Mouse (Mus musculus) cerebellum, adult 11 months (tissue): Measurements from ENCODE around the gene Avp.

Experiments
- DNase-seq: peaks from one replicate; pipeline ENCODE4 v3.0.0; 2022

Avp gene

GRCm38 (mm10) chr2:130569926-130570325 is 12.4 kb downstream of the Avp start:
- no peak for DNase-seq

GRCm38 (mm10) chr2:130568921-130569320 is 13.4 kb downstream of the Avp start:
- DNase-seq, result no peak

GRCm38 (mm10) chr2:130564983-130565382 is 17.4 kb downstream of the Avp start:
- no peak for DNase-seq

- DNase-seq, result no peak
Measured at GRCm38 (mm10) chr2:130564063-130564462, 18.3 kb downstream of the Avp start.

- peak; percentile 91 for DNase-seq
Measured at GRCm38 (mm10) chr2:130563212-130564055, 18.9 kb downstream of the Avp start, which contains the start of gene Mrps26. Gene Mrps26 (plus strand): TSS chr2:130563742.

- no peak for DNase-seq
Measured at GRCm38 (mm10) chr2:130558015-130558414, 24.3 kb downstream of the Avp start.

GRCm38 (mm10) chr2:130557462-130557861 is 24.9 kb downstream of the Avp start:
- DNase-seq, result no peak

- no peak for DNase-seq
Measured at GRCm38 (mm10) chr2:130556292-130556691, 26.1 kb downstream of the Avp start.

- DNase-seq, result no peak
Measured at GRCm38 (mm10) chr2:130554841-130555240, 27.5 kb downstream of the Avp start.

GRCm38 (mm10) chr2:130546957-130547356 is 35.4 kb downstream of the Avp start:
- DNase-seq, result no peak

GRCm38 (mm10) chr2:130540266-130540665 is 42.1 kb downstream of the Avp start:
- DNase-seq, result no peak

- DNase-seq, result no peak
Measured at GRCm38 (mm10) chr2:130538876-130539546, 43.3 kb downstream of the Avp start.

- no peak for DNase-seq
Measured at GRCm38 (mm10) chr2:130536890-130537289, 45.5 kb downstream of the Avp start.

GRCm38 (mm10) chr2:130535017-130535416 is 47.3 kb downstream of the Avp start:
- DNase-seq, result no peak

- no peak for DNase-seq
Measured at GRCm38 (mm10) chr2:130532201-130532600, 50.2 kb downstream of the Avp start.
